Mouse (Mus musculus): ENCODE results near the gene Krt86. TPM values are rescaled to one million over a fixed set of nuclear protein-coding genes. Genes with fewer than 3 reads are reported as not detected.

The Krt86 gene
- total RNA-seq (2014; fragmentation: Nextera tagmentation): not detected in 2 replicates
- total RNA-seq (2017): not detected in 2 replicates

- peak; percentile 69; the same call in 1 of the 2 replicates for ATAC-seq (replicated peaks; ENCODE audit: low FRiP score, low TSS enrichment, poor library complexity, severe bottlenecking)
These were observed at the start of gene Krt86 for GRCm38 (mm10) chr15:101472952-101473528. Krt86 (plus strand) TSS chr15:101473478.

- no peak for ATAC-seq (replicated peaks; ENCODE audit: low FRiP score, low TSS enrichment, poor library complexity, severe bottlenecking)
These were observed 48.4 kb upstream of the Krt86 start for GRCm38 (mm10) chr15:101424914-101425313.

DNA sequence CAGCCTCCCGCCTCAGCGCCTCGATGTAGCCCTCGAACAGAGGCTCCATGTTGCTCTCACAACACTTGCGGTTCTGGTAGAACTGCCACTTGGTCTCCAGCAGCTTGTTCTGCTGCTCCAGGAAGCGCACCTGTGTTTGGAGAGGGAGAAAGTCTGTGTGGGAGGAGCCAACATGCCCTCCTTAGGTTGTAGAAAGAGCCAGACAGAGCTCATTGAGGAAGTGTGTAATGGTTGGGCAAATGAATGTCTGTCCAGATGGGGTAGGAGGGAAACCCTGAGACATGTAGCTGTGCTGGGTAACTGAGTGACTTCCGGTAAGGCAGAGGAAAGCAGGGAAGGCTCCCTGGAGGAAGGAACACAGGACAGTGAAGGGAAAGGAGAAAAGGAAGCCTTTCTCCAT lies 36.7 kb upstream of the Krt86 start:
- no peak for ATAC-seq (replicated peaks; ENCODE audit: low FRiP score, low TSS enrichment, poor library complexity, severe bottlenecking)

DNA sequence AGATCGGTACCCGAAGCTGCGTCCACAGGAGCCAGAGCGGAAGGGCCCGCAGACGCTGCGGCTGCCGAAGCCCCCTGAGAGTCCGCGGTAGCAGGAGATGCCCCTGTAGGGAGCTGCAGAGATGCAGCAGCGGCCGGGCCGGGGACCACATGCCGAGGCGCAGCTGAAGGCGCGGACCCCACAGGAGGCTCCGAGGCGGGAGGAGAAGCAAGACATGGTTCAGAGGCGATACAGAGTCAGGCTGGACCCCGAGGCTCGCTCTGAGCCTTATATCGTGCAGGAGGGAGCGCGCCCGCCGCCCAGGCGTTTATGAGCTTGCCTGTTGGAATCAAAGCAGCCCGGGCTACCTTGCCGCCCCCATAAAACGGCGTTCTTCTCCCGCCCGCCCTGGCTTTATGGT lies 34.7 kb upstream of the Krt86 start, which contains the start of gene Krt87:
Gene Krt87, minus strand, starts transcription at position 250 of the 400 bp plus-strand sequence.
- ATAC-seq (replicated peaks; ENCODE audit: low FRiP score, low TSS enrichment, poor library complexity, severe bottlenecking): no peak

DNA sequence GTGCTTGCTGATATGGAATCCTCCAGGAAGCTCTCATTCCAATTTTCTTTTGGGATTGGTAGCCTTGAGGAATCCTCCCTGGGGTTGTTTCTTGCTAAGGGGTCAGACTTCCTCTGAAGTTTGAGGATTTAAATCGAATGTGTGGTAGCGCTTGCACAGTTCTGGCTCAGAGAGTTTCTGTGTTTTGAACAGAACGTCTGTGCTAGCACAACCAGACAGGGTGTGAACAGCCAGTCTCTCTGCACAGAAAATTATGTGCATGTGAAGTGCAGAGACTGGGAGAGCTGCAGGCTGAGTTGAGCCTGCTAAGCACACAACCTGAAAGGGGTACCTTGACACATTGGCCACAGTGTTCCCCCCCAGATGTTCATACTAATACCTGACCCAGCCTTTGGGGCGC lies 32.4 kb upstream of the Krt86 start:
- ATAC-seq (replicated peaks; ENCODE audit: low FRiP score, low TSS enrichment, poor library complexity, severe bottlenecking): no peak

- peak; percentile 55 for ATAC-seq (replicated peaks; ENCODE audit: low FRiP score, low TSS enrichment, poor library complexity, severe bottlenecking)
These were observed 26.7 kb upstream of the Krt86 start for GRCm38 (mm10) chr15:101446572-101446971.

- ATAC-seq (replicated peaks; ENCODE audit: low FRiP score, low TSS enrichment, poor library complexity, severe bottlenecking): no peak
These were observed 25.8 kb upstream of the Krt86 start, which contains the start of gene Krt88 for GRCm38 (mm10) chr15:101447444-101447843. Krt88 (plus strand) TSS chr15:101447744.

DNA sequence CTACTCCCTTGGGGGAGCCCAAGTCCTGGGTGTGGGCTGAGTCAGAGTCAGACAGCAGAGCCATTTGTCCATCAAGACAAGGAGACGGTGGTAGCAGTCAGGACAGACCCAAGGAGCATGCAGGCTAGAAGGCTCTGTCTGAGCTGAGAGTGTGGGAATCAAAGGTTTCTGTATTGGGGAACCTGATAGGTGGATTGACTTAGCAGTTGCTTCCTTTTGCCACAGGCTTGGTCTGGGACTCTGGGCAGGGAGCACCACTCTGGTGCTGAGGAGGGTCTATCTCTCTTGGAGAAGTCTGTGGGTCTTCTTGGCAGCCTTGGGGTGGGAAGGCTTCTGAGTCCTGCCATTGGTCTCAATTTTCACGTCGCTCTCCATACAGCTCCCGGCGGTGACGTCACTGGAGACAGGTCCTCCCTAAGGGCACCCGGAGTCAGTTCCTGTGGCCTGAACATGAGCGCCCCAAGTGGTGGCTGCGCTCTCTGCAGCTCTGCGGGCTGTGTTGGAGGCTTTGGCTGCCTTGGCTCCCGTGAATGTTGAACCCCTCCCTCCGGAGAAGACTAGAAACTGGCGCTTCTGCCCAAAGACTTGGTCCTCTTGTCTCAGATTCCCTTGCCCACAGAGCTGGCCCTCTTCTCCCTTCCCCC lies 20.1 kb upstream of the Krt86 start:
- ATAC-seq (replicated peaks; ENCODE audit: low FRiP score, low TSS enrichment, poor library complexity, severe bottlenecking): peak; percentile 93

DNA sequence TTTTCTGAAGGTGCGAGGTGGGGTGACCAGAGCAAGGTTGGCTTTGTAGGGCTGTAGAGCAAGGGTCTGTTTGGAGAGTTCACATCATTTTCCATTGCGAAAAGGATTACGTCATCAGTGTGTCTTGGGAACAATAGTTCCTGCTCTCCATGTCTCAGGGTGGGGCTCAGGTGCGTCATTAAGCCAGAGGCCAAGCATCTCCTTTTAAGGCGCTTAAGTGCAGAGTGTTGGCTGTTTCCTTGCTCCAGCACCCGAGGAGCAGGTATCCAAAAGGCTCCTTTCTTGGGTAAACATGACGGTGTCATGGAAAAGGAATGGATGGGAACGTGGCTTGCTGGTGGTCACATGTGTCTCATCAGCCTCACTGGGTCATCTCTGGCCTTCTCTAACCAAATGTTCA lies 18.5 kb upstream of the Krt86 start:
- no peak for ATAC-seq (replicated peaks; ENCODE audit: low FRiP score, low TSS enrichment, poor library complexity, severe bottlenecking)

DNA sequence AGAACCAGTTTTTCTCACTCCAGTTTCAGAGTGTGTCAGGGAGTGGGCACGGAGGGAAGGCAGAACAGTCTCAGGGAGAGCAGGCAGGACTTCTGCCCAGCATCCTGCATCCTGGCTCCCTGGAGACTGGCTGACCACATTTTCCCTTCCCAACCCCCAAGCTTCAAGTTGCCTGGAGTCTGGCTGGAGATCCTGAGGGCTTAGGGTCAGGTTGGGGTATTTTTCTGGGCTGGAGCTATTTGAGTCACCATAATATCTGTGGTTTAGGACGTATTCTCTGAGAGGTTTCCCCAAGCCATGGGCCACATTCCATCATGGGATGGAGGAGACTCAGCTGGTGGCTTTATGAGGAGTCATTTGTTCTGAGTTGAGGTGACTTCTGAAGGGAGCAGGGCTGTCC lies 18.0 kb upstream of the Krt86 start:
- no peak for ATAC-seq (replicated peaks; ENCODE audit: low FRiP score, low TSS enrichment, poor library complexity, severe bottlenecking)

- ATAC-seq (replicated peaks; ENCODE audit: low FRiP score, low TSS enrichment, poor library complexity, severe bottlenecking): no peak
These were observed 17.4 kb upstream of the Krt86 start for GRCm38 (mm10) chr15:101455891-101456290.

DNA sequence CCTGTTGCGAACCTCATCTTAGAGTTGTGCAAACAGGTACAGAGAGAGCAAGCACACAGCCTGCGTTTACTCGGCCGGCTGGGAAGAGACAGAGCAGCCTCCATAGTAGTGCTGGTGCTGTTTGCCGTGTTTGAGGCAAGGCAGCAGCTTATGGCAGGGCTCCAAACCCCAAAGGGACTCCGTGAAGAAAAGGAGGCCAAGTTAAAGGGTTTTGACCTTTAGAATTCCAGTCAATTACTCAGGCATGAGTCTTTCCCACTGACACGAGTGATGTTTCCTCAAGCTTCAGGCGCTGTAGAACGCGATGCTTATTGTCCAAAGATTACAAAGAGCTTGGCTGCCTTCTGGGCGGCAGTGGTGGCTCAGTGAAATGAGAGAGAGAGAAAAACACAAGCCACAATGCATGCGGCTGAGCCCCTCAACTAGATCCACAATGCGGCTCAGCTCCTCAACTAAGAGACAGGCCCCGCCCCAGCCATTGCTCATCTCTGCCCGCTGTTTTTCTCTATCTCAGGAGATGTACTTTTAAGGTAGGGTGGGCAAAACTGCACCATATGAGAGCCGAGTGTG lies 14.8 kb upstream of the Krt86 start:
- no peak for ATAC-seq (replicated peaks; ENCODE audit: low FRiP score, low TSS enrichment, poor library complexity, severe bottlenecking)

GRCm38 (mm10) chr15:101459283-101459682 lies 14.0 kb upstream of the Krt86 start:
- no peak for ATAC-seq (replicated peaks; ENCODE audit: low FRiP score, low TSS enrichment, poor library complexity, severe bottlenecking)

- no peak for ATAC-seq (replicated peaks; ENCODE audit: low FRiP score, low TSS enrichment, poor library complexity, severe bottlenecking)
These were observed 9.6 kb upstream of the Krt86 start, which contains the start of gene Krt81 for GRCm38 (mm10) chr15:101463651-101464050. Krt81 (minus strand) TSS chr15:101463751.

DNA sequence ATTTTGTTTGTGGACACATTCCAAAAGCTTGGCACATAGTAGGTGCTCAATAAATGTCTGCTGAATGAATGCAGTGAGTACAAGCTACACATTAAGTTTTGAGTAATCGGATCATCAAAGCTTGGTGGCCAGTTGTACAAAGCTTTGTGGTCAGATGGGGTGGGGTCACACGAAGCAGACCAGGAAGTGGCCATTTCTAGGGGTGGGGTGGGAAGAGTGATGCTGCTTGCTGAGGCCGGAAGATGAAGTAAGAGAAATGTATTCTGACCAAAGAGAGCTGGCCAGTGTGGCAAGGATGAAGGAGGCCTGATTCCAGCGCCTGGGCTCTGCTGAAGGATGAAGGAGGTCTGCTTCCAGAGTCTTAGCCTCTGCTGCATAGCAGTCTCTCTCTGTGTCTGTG lies 4.2 kb upstream of the Krt86 start:
- no peak for ATAC-seq (replicated peaks; ENCODE audit: low FRiP score, low TSS enrichment, poor library complexity, severe bottlenecking)

- ATAC-seq (replicated peaks; ENCODE audit: low FRiP score, low TSS enrichment, poor library complexity, severe bottlenecking): peak; percentile 35; the same call in 1 of the 2 replicates
These were observed 5.9 kb downstream of the Krt86 start for GRCm38 (mm10) chr15:101479007-101479665.

- ATAC-seq (replicated peaks; ENCODE audit: low FRiP score, low TSS enrichment, poor library complexity, severe bottlenecking): no peak
These were observed 6.4 kb downstream of the Krt86 start for GRCm38 (mm10) chr15:101479666-101480060.

DNA sequence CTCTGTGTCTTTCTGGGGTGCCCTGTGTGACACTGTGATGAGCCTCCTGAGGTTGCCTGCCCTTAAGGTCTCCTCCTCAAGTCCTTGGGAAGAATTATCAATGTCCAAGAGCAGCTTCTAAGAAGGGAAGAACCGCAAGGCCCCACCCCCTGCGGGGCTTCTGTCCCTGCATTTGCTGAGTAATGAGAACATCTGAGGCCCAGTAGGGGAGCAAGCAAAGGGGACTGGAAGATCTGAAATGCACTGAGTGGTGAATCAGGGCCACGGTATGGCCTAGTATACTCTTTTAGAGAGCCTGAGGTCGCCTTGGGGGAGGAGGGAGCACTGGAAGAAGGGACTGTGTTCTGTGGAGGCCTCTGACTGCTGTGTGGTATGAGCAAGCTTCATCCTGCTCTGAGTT lies 8.8 kb downstream of the Krt86 start:
- ATAC-seq (replicated peaks; ENCODE audit: low FRiP score, low TSS enrichment, poor library complexity, severe bottlenecking): no peak

DNA sequence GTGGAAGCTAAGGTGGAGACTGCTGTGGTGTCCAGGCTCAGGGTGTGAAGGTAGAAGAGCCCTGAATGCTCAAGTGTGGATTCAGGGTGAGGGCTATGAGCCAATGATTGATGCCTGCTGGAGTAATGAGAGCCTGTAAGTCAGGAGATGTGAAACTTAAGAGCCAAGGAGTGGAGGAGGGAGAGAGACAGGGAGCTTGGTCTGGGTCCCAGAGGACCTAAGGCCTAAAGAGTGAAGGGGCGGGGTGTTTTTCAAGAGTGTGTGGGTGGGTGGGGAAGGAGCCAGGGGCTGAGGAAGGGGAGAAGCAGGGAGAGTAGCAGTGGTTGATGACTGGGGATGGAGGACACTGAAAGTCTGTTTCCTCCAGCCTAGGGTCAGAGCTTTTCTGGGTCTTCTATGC lies 10.4 kb downstream of the Krt86 start:
- no peak for ATAC-seq (replicated peaks; ENCODE audit: low FRiP score, low TSS enrichment, poor library complexity, severe bottlenecking)

DNA sequence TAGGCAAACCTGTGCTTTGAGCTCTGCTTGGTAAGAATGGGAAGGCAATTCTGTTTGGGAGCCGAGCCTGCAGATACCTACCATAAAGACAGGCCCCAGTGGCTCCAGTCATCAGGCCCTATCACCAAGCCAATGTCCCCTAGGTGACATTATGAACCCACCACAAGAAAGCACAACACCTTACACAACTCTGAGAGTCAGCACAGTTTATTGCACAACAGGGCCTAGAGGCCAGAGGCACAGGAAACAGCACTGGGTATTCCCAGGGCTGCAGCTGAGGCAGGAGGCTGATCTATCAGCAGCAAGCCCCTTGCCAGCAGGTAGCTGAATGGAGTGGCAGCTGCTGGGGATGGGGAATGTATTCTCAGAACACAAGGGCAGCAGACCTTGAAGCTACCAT lies 11.7 kb downstream of the Krt86 start:
- ATAC-seq (replicated peaks; ENCODE audit: low FRiP score, low TSS enrichment, poor library complexity, severe bottlenecking): no peak
